Mouse (Mus musculus) thymus, adult 2 months (tissue): Measurements from ENCODE around the gene Lhx1. TPM values are rescaled to one million over a fixed set of nuclear protein-coding genes. Genes with fewer than 3 reads are reported as not detected.

Experiments used
- DNase-seq: peaks from one replicate; pipeline ENCODE4 v3.0.0; 2021
- H3K27ac ChIP-seq: fragments of 200-500 bp; 2 replicates; pipeline ENCODE4 v1.5.1; 2012; ENCODE audit warnings: low read length, control low read depth; ENCODE audit not compliant: control insufficient read depth, insufficient read depth
- H3K27me3 ChIP-seq: fragments of 200-500 bp; 2 replicates; pipeline ENCODE4 v1.6.1; 2012; ENCODE audit warnings: mild to moderate bottlenecking, low read length, moderate library complexity, mixed read lengths; ENCODE audit not compliant: control insufficient read depth, insufficient read depth
- H3K36me3 ChIP-seq: fragments of 200-500 bp; 2 replicates; pipeline ENCODE4 v1.6.1; 2012; ENCODE audit warnings: mild to moderate bottlenecking, low read length, moderate library complexity; ENCODE audit not compliant: control insufficient read depth, insufficient read depth
- H3K4me1 ChIP-seq: fragments of 200-500 bp; replicated peaks from 2 replicates; pipeline ENCODE4 v1.6.1; 2012; ENCODE audit warnings: low read length; ENCODE audit not compliant: control insufficient read depth, insufficient read depth
- H3K4me3 ChIP-seq: fragments of 200-500 bp; 2 replicates; pipeline ENCODE4 v1.5.1; 2012; ENCODE audit warnings: mild to moderate bottlenecking, low read length, control low read depth, moderate library complexity; ENCODE audit not compliant: control insufficient read depth, insufficient read depth
- CTCF ChIP-seq: fragments of 200-500 bp; IDR thresholded peaks from 2 replicates; pipeline ENCODE4 v1.5.1; 2012; ENCODE audit warnings: mild to moderate bottlenecking, control low read depth, low read length, moderate library complexity, borderline replicate concordance; ENCODE audit not compliant: control insufficient read depth, poor library complexity, insufficient read depth; ENCODE audit errors: extremely low read depth
- POLR2A ChIP-seq: fragments of 200-500 bp; IDR thresholded peaks from 2 replicates; pipeline ENCODE4 v1.6.1; 2012; ENCODE audit warnings: mild to moderate bottlenecking, low read length, control low read depth, moderate library complexity; ENCODE audit not compliant: control insufficient read depth, poor library complexity, insufficient read depth; ENCODE audit errors: extremely low read depth
- WGBS: fragments of 180-500 bp; shearing (Covaris S2); methylation state at CpG from one replicate; pipeline ENCODE4 v1.1.7; 2018; 5-methylcytosine and 5-hydroxymethylcytosine counted together
- polyA plus RNA-seq: library from polyadenylated mRNA; depleted of rRNA; stranded (reverse); fragments of >200 nt; gene quantifications from 2 replicates; pipeline ENCODE4 v1.2.3, GENCODE M21; 2012; rRNA removed

Lhx1 gene
- polyA plus RNA-seq, 1 experiment = 0.13 TPM

DNA sequence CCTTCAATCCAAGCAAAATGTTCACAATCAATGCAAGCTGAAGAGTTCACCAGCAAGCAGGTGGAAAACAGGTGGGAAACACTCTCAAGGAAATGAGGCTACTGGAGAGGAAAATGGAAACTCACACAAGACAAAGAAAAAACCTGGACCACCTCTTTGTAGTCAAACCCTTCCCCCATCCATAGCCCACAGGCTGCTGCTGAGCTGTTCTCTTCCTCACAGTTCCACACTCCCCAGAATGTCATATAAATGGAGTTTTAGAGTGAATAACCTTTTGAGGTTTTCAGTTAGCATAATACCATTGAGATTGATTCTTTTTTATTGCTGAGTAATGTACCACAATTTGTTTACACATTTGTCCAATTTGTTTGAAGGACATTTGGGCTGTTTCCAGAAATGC lies 28.4 kb downstream of the Lhx1 start:
- no peaks in the 10 kb centered on the region; the same call in 1 of the 2 replicates for H3K36me3 ChIP-seq
- H3K4me3 ChIP-seq = no peak overlapping the region
- no peaks in the 10 kb centered on the region for H3K27me3 ChIP-seq
- no peaks in the 10 kb centered on the region for H3K4me1 ChIP-seq
- TF ChIP-seq POLR2A = no peak
- no peak for TF ChIP-seq CTCF
- no peak overlapping the region for H3K27ac ChIP-seq
- DNase-seq = no peak

- TF ChIP-seq CTCF (no peak), POLR2A (no peak)
- no peak for DNase-seq
- WGBS = 96% methylated on average over 4 of the region's 4 CpGs
- Histone ChIP-seq H3K36me3 (peaks cover 7% of the 10 kb centered on the region), H3K27ac (no peak overlapping the region), H3K4me3 (no peak overlapping the region), H3K4me1 (no peaks in the 10 kb centered on the region), H3K27me3 (no peaks in the 10 kb centered on the region)
Observed at GRCm38 (mm10) chr11:84495774-84496173, 29.6 kb downstream of the Lhx1 start.

GRCm38 (mm10) chr11:84481661-84482060 lies 43.7 kb downstream of the Lhx1 start:
- Histone ChIP-seq H3K4me1 (no peaks in the 10 kb centered on the region), H3K27ac (no peak overlapping the region), H3K36me3 (no peaks in the 10 kb centered on the region), H3K27me3 (no peaks in the 10 kb centered on the region), H3K4me3 (no peak overlapping the region)
- DNase-seq = no peak
- WGBS = 97% methylated on average over 7 of the region's 7 CpGs
- TF ChIP-seq POLR2A = no peak
- TF ChIP-seq CTCF = no peak

DNA sequence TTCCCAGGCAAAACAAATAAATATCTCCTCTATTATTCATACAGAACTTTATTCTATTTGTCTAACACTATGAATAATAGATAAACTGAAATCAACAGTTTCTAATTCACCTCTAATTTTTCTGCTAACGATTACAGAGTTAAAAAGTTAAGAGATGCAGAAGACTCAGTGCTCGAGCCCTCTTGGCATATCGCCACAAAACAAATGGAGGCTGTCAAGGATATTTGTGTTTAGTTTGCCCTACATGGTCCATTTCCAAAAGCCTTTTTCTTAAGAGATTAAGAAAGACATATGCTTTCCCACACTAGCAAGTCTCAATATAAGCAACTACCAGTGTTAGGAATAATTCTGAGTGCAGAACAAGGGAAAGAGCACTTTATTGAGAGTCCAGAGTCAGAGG lies 44.9 kb downstream of the Lhx1 start:
- H3K36me3 ChIP-seq = no peaks in the 10 kb centered on the region
- DNase-seq = no peak
- WGBS = 96% methylated on average over 3 of the region's 3 CpGs

DNA sequence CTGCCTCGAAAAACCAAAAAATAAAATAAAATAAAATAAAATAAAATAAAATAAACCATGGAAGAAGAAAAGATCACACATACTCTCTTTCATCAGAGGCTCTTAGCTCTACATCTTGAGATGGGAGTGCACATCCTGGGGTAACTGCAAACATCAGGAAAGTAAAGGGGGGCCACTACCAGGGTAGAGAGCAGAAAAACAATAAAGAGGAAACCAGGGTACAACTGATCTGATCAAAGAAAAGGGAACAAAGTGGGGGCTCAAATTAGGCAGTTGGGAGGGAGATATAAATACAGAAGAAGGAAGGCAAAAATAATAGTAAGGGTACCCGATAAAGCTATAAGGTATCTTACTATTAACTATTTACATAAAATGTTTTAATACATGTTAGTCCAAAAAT lies 48.7 kb downstream of the Lhx1 start:
- Histone ChIP-seq H3K4me1 (no peaks in the 10 kb centered on the region), H3K27me3 (no peaks in the 10 kb centered on the region), H3K27ac (no peak overlapping the region), H3K4me3 (no peak overlapping the region), H3K36me3 (no peaks in the 10 kb centered on the region)
- TF ChIP-seq POLR2A = no peak
- TF ChIP-seq CTCF = no peak
- DNase-seq = no peak
- WGBS = 71% methylated on average over 2 of the region's 2 CpGs

More for the DNA sequence above, 44.9 kb downstream of the Lhx1 start:
- Histone ChIP-seq H3K27ac (no peak overlapping the region), H3K4me3 (no peak overlapping the region), H3K4me1 (no peaks in the 10 kb centered on the region), H3K27me3 (no peaks in the 10 kb centered on the region)
- TF ChIP-seq POLR2A = no peak
- TF ChIP-seq CTCF = no peak

GRCm38 (mm10) chr11:84475991-84476390 lies 49.3 kb downstream of the Lhx1 start:
- TF ChIP-seq CTCF (no peak), POLR2A (no peak)

DNA sequence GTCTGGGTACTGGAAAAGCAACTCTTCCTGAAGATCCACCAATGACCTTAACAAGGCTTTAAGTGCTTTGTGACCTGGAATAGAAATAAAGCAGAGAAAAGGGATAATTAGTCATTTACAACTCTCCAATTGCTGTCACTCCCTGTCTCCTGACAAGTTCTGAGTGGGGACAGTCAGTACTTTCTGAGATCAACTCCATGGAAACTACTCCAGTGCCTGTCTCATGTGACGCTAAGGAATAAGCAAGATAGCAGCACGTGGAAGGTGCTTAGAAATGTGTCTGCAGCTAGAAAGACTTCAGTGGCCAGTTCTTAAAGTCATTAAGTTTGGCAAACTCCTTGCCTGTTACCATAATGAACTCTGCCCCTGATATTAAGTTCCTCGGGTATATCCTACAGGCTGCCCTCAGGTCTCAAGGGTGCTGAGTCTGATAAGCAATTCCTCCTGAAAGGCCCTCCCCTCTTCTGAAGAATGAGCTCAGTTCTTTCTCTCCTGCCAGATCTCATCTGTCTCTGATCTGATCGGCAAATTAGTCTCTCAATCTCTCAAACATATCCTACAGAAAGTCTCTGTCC lies 52.2 kb downstream of the Lhx1 start:
- WGBS = 92% methylated on average over 4 of the region's 4 CpGs
- no peak for DNase-seq
- Histone ChIP-seq H3K4me3 (no peak overlapping the region), H3K36me3 (peaks cover 5% of the 10 kb centered on the region; the same call in 1 of the 2 replicates), H3K4me1 (no peaks in the 10 kb centered on the region), H3K27ac (no peak overlapping the region), H3K27me3 (no peaks in the 10 kb centered on the region)
- TF ChIP-seq CTCF (no peak), POLR2A (no peak)

More at GRCm38 (mm10) chr11:84475991-84476390, 49.3 kb downstream of the Lhx1 start:
- WGBS = 92% methylated on average over 4 of the region's 4 CpGs
- no peaks in the 10 kb centered on the region for H3K4me1 ChIP-seq
- no peaks in the 10 kb centered on the region for H3K27me3 ChIP-seq
- H3K4me3 ChIP-seq = no peak overlapping the region
- DNase-seq = no peak
- no peak overlapping the region for H3K27ac ChIP-seq
- no peaks in the 10 kb centered on the region for H3K36me3 ChIP-seq

Other genes with a start within 250 kb of the Lhx1 start
- 5.6 and 6.9 TPM in 2 replicates for gene Aatf, start 12.0 kb downstream of the Lhx1 start, polyA plus RNA-seq